Mouse (Mus musculus): ENCODE results near the gene A630076J17Rik.

A630076J17Rik gene

GRCm38 (mm10) chr3:107230527-107230926, at the start of gene A630076J17Rik:
A630076J17Rik (plus strand) TSS chr3:107230614.
- peak; percentile 26 for DNase-seq

- DNase-seq, result no peak
Observed at GRCm38 (mm10) chr3:107180860-107181259, 49.6 kb upstream of the A630076J17Rik start.

GRCm38 (mm10) chr3:107182756-107183155, 47.7 kb upstream of the A630076J17Rik start, which contains the start of gene Kcna10:
Kcna10 (plus strand) TSS chr3:107183056.
- DNase-seq, result no peak

GRCm38 (mm10) chr3:107183178-107183577, 47.2 kb upstream of the A630076J17Rik start:
- DNase-seq, result no peak

- DNase-seq, result no peak
Observed at GRCm38 (mm10) chr3:107185597-107185996, 44.8 kb upstream of the A630076J17Rik start.

GRCm38 (mm10) chr3:107187022-107187421, 43.4 kb upstream of the A630076J17Rik start:
- DNase-seq, result no peak

- DNase-seq, result peak; percentile 25
Observed at GRCm38 (mm10) chr3:107188226-107188899, 42.1 kb upstream of the A630076J17Rik start.

- no peak for DNase-seq
Observed at GRCm38 (mm10) chr3:107201310-107202180, 28.9 kb upstream of the A630076J17Rik start.

GRCm38 (mm10) chr3:107204413-107204812, 26.0 kb upstream of the A630076J17Rik start:
- DNase-seq, result no peak

GRCm38 (mm10) chr3:107205170-107205569, 25.2 kb upstream of the A630076J17Rik start:
- no peak for DNase-seq

- DNase-seq, result peak; percentile 81
Observed at GRCm38 (mm10) chr3:107205994-107206393, 24.4 kb upstream of the A630076J17Rik start.

GRCm38 (mm10) chr3:107206490-107207150, 23.8 kb upstream of the A630076J17Rik start:
- DNase-seq, result no peak

- no peak for DNase-seq
Observed at GRCm38 (mm10) chr3:107207625-107208253, 22.7 kb upstream of the A630076J17Rik start.

GRCm38 (mm10) chr3:107214606-107215005, 15.8 kb upstream of the A630076J17Rik start:
- DNase-seq, result no peak

GRCm38 (mm10) chr3:107216400-107217100, 13.9 kb upstream of the A630076J17Rik start:
- DNase-seq, result no peak

- DNase-seq, result no peak
Observed at GRCm38 (mm10) chr3:107217101-107217480, 13.3 kb upstream of the A630076J17Rik start.

- no peak for DNase-seq
Observed at GRCm38 (mm10) chr3:107218572-107218971, 11.8 kb upstream of the A630076J17Rik start.

GRCm38 (mm10) chr3:107221608-107222007, 8.8 kb upstream of the A630076J17Rik start, which contains the start of gene Cym:
Cym (minus strand) TSS chr3:107221732.
- no peak for DNase-seq

- DNase-seq, result no peak
Observed at GRCm38 (mm10) chr3:107223230-107223629, 7.2 kb upstream of the A630076J17Rik start.

GRCm38 (mm10) chr3:107225820-107226219, 4.6 kb upstream of the A630076J17Rik start:
- DNase-seq, result no peak

- no peak for DNase-seq
Observed at GRCm38 (mm10) chr3:107229221-107229620, 1.2 kb upstream of the A630076J17Rik start.

GRCm38 (mm10) chr3:107229822-107230221, 592 bp upstream of the A630076J17Rik start:
- DNase-seq, result no peak

Measured in kidney, adult 9 months (tissue).